Mouse (Mus musculus) neural tube, embryonic 11.5 days (tissue): ENCODE results near the gene Prr15l. TPM values are rescaled to one million over a fixed set of nuclear protein-coding genes. Genes with fewer than 3 reads are reported as not detected.

Experiments
- ATAC-seq: fragments of 200-750 bp; cut with Nextera tagmentation; 2 replicates; pipeline ENCODE4 v1.8.0; 2017; ENCODE audit warnings: moderate number of reproducible peaks, mild to moderate bottlenecking, moderate TSS enrichment, moderate library complexity; ENCODE audit not compliant: insufficient read depth, low FRiP score, low TSS enrichment
- DNase-seq: peaks from one replicate; pipeline ENCODE4 v3.0.0-alpha.2; 2015; ENCODE audit warnings: low spot score
- H3K27ac ChIP-seq: fragments of 300-500 bp; sonication (generic); 2 replicates; pipeline ENCODE4 v1.5.1; 2014; ENCODE audit warnings: low read depth, mild to moderate bottlenecking, low read length
- H3K27me3 ChIP-seq: fragments of 300-500 bp; sonication (generic); 2 replicates; pipeline ENCODE4 v1.6.1; 2014; ENCODE audit warnings: mild to moderate bottlenecking, low read length, mixed read lengths; ENCODE audit not compliant: control insufficient read depth, insufficient read depth
- H3K36me3 ChIP-seq: fragments of 300-500 bp; sonication (generic); 2 replicates; pipeline ENCODE4 v1.6.1; 2014; ENCODE audit warnings: mild to moderate bottlenecking, low read length, moderate library complexity, mixed read lengths; ENCODE audit not compliant: control insufficient read depth, insufficient read depth
- H3K4me1 ChIP-seq: fragments of 300-500 bp; sonication (generic); 2 replicates; pipeline ENCODE4 v1.6.1; 2014; ENCODE audit warnings: low read length, mixed read lengths; ENCODE audit not compliant: control insufficient read depth, insufficient read depth
- H3K4me2 ChIP-seq: fragments of 300-500 bp; sonication (generic); 2 replicates; pipeline ENCODE4 v1.6.1; 2014; ENCODE audit warnings: low read depth, mild to moderate bottlenecking, moderate library complexity
- H3K4me3 ChIP-seq: fragments of 300-500 bp; sonication (generic); 2 replicates; pipeline ENCODE4 v1.5.1; 2014; ENCODE audit warnings: low read depth, low read length
- H3K9ac ChIP-seq: fragments of 300-500 bp; sonication (generic); 2 replicates; pipeline ENCODE4 v1.6.1; 2014; ENCODE audit warnings: mild to moderate bottlenecking, low read length
- H3K9me3 ChIP-seq: fragments of 300-500 bp; sonication (generic); 2 replicates; pipeline ENCODE4 v1.6.1; 2016; ENCODE audit warnings: low read length; ENCODE audit not compliant: control insufficient read depth
- WGBS: fragments of 180-500 bp; shearing (Covaris S2); extraction: QIAGEN DNeasy Blood & Tissue Kit; methylation state at CpG from one replicate; pipeline ENCODE4 v1.1.7; 2014; 5-methylcytosine and 5-hydroxymethylcytosine counted together
- polyA plus RNA-seq: library from polyadenylated mRNA; unstranded; fragments of >200 nt; fragmentation: Nextera tagmentation; extraction: Ambion mirVana; gene quantifications from 2 replicates; pipeline ENCODE4 v1.2.1, GENCODE M21; 2014

Prr15l gene
- polyA plus RNA-seq, 1 experiment from 2014 or later = 0.78 TPM

- Histone ChIP-seq H3K36me3 (no peaks in the 10 kb centered on the region; the same call in 1 of the 2 replicates), H3K4me3 (peak within 1 kb of the TSS; percentile 78), H3K4me2 (peak within 1 kb of the TSS; percentile 97), H3K27ac (0 out of 2 replicates have a peak within 1 kb of the TSS, but pooled peaks have one; percentile 50), H3K4me1 (peaks cover 7% of the 10 kb centered on the region; the same call in 1 of the 2 replicates), H3K9me3 (no peaks in the 10 kb centered on the region), H3K27me3 (no peaks in the 10 kb centered on the region), H3K9ac (peak within 1 kb of the TSS; percentile 78)
- ATAC-seq (peak; percentile 97), DNase-seq (peak; percentile 100)
- under 1% methylated on average over 55 of the region's 55 CpGs for WGBS
These were observed 11.6 kb upstream of the Prr15l start, which contains the start of gene Cdk5rap3 for GRCm38 (mm10) chr11:96916044-96916884. Gene Cdk5rap3, minus strand, starts transcription at chr11:96916496.

GRCm38 (mm10) chr11:96916885-96917396, 11.0 kb upstream of the Prr15l start:
- no peaks in the 10 kb centered on the region; the same call in 1 of the 2 replicates for H3K36me3 ChIP-seq
- H3K4me3 ChIP-seq = peak overlapping the region; percentile 18; the same call in 1 of the 2 replicates
- H3K4me1 ChIP-seq = peaks cover 7% of the 10 kb centered on the region; the same call in 1 of the 2 replicates
- DNase-seq (no peak), ATAC-seq (no peak)
- H3K9me3 ChIP-seq = no peaks in the 10 kb centered on the region
- WGBS = 36% methylated on average over 12 of the region's 13 CpGs
- no peaks in the 10 kb centered on the region for H3K27me3 ChIP-seq
- peak overlapping the region; percentile 33 for H3K4me2 ChIP-seq
- no peak overlapping the region for H3K9ac ChIP-seq
- no peak overlapping the region for H3K27ac ChIP-seq

- 89% methylated on average over 6 of the region's 6 CpGs for WGBS
- H3K36me3 ChIP-seq = no peaks in the 10 kb centered on the region
- H3K9me3 ChIP-seq = no peaks in the 10 kb centered on the region
- H3K4me3 ChIP-seq = no peak overlapping the region
- no peak for DNase-seq
- H3K4me2 ChIP-seq = no peak overlapping the region
- H3K27ac ChIP-seq = no peak overlapping the region
- no peak overlapping the region for H3K9ac ChIP-seq
- peaks cover 7% of the 10 kb centered on the region; the same call in 1 of the 2 replicates for H3K4me1 ChIP-seq
- H3K27me3 ChIP-seq = no peaks in the 10 kb centered on the region
- no peak for ATAC-seq
These were observed 10.5 kb upstream of the Prr15l start for GRCm38 (mm10) chr11:96917415-96917814.

- 72% methylated on average over 6 of the region's 6 CpGs for WGBS
- Histone ChIP-seq H3K4me2 (no peak overlapping the region), H3K27me3 (no peaks in the 10 kb centered on the region), H3K36me3 (no peaks in the 10 kb centered on the region), H3K9ac (no peak overlapping the region), H3K27ac (no peak overlapping the region), H3K9me3 (no peaks in the 10 kb centered on the region), H3K4me3 (no peak overlapping the region), H3K4me1 (peaks cover 7% of the 10 kb centered on the region; the same call in 1 of the 2 replicates)
- no peak for DNase-seq
- ATAC-seq = no peak
These were observed 8.9 kb upstream of the Prr15l start for GRCm38 (mm10) chr11:96919003-96919402.

- H3K27me3 ChIP-seq = peaks cover 6% of the 10 kb centered on the region; the same call in 1 of the 2 replicates
- no peaks in the 10 kb centered on the region for H3K9me3 ChIP-seq
- ATAC-seq (no peak), DNase-seq (no peak)
- no peak overlapping the region for H3K9ac ChIP-seq
- 80% methylated on average over 11 of the region's 11 CpGs for WGBS
- no peak overlapping the region for H3K4me3 ChIP-seq
- no peak overlapping the region for H3K27ac ChIP-seq
- H3K4me2 ChIP-seq = no peak overlapping the region
- H3K36me3 ChIP-seq = no peaks in the 10 kb centered on the region
- H3K4me1 ChIP-seq = no peaks in the 10 kb centered on the region
These were observed 3.0 kb upstream of the Prr15l start for GRCm38 (mm10) chr11:96924861-96925260.

- Histone ChIP-seq H3K36me3 (no peaks in the 10 kb centered on the region), H3K9me3 (no peaks in the 10 kb centered on the region), H3K27me3 (peaks cover 6% of the 10 kb centered on the region; the same call in 1 of the 2 replicates), H3K4me2 (no peak overlapping the region), H3K9ac (no peak overlapping the region), H3K4me1 (no peaks in the 10 kb centered on the region), H3K4me3 (no peak overlapping the region), H3K27ac (no peak overlapping the region)
- DNase-seq (no peak), ATAC-seq (no peak)
- WGBS = 90% methylated on average over 12 of the region's 12 CpGs
These were observed 2.3 kb upstream of the Prr15l start for GRCm38 (mm10) chr11:96925469-96926148.

GRCm38 (mm10) chr11:96926587-96926986, 1.3 kb upstream of the Prr15l start:
- Histone ChIP-seq H3K36me3 (no peaks in the 10 kb centered on the region), H3K4me3 (no peak overlapping the region)
- DNase-seq = no peak

GRCm38 (mm10) chr11:96928691-96929090, 787 bp downstream of the Prr15l start:
- DNase-seq (no peak), ATAC-seq (no peak)
- Histone ChIP-seq H3K36me3 (no peaks in the 10 kb centered on the region), H3K4me3 (no peak overlapping the region), H3K27ac (no peak overlapping the region), H3K27me3 (peaks cover 6% of the 10 kb centered on the region; the same call in 1 of the 2 replicates), H3K4me1 (no peaks in the 10 kb centered on the region), H3K9me3 (no peaks in the 10 kb centered on the region), H3K4me2 (no peak overlapping the region), H3K9ac (no peak overlapping the region)
- 14% methylated on average over 5 of the region's 5 CpGs for WGBS

More at GRCm38 (mm10) chr11:96926587-96926986, 1.3 kb upstream of the Prr15l start:
- WGBS = 82% methylated on average over 5 of the region's 5 CpGs
- ATAC-seq = no peak
- Histone ChIP-seq H3K27me3 (peaks cover 6% of the 10 kb centered on the region; the same call in 1 of the 2 replicates), H3K4me1 (no peaks in the 10 kb centered on the region), H3K9me3 (no peaks in the 10 kb centered on the region), H3K9ac (no peak overlapping the region), H3K27ac (no peak overlapping the region), H3K4me2 (no peak overlapping the region)
